Mouse (Mus musculus): ENCODE measurements around the gene Gda. TPM values are rescaled to one million over a fixed set of nuclear protein-coding genes. Genes with fewer than 3 reads are reported as not detected.
A peak's percentile ranks its signal among the peaks of the same experiment; 100 is the strongest.

Gda gene
- polyA plus RNA-seq, 1 experiment: 24.8 TPM

DNA sequence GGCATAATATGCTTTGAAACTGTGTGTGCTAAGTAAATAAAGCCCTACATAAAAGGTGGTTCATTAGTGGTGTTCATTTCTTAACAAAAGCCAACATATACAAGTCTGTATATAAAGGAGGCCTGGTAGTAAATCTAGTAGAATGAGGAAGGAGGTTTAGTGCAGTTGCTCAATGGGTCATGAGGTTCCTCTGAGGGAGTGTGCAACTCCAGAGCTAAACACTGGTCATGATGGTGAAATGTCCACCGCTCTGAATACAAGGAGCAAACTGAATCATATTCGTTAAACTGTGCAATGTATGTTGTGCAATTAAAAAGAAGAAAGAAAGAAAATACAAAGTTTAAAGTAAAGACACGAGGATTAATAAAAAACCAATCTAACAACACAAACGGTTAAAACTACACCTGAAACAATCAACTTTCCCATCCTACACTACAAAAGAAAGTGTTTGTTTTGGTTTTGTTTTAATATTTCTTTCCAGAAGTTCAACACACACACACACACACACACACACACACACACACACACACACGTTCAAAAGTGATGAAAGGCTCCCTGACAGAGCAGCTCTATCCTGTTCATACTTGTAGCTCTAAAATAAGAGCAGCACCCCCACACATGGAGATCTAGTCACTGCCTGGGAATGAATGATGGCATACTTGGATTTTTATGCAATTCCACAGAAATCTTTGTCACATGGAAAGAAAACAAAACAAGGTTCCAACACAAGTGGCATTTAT is 11.9 kb downstream of the Gda start:
- 22% methylated on average over 5 of the region's 5 CpGs for WGBS
- DNase-seq (ENCODE audit: low read depth, low spot score): peak; percentile 24

DNA sequence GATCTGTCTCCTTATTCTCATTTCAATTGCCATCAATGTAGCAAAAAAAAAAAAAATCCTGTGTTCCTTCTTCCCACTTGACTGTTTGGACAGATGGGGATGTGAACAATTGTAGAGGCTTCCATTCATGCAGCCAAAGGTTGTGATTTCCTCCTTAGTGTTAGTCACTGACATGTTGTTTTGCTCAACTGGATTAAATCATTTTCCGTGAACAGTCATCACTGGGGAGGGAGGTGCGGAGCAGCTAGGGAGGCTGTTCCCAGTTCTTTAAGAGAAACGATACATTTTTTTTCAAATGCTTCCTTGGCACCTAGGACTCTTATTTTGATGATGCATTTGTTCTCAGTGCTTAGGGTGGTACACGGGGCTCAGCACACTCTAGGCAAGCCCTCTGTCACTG is 15.8 kb downstream of the Gda start:
- WGBS: 80% methylated on average over 4 of the region's 4 CpGs
- no peak for DNase-seq (ENCODE audit: low read depth, low spot score)

DNA sequence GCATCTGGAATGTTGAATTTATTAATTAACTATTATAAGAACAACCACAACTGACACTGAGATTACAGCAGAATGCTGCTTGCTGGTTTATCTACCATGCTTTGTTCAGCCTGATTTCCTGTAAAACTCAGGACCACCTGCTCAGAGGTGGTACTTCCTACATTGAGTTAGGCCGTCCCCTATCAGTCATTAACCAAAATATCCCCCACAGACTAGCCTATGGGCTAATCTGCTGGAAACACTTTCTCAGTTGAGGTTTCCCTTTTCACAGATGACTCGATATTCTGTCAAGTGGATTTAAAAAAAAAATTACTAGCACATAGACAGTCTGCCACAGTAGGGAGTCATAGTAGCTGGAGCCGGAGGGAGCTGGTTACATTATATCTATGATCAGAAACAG is 31.5 kb downstream of the Gda start:
- DNase-seq (ENCODE audit: low read depth, low spot score): no peak
- 90% methylated on average over 3 of the region's 3 CpGs for WGBS

DNA sequence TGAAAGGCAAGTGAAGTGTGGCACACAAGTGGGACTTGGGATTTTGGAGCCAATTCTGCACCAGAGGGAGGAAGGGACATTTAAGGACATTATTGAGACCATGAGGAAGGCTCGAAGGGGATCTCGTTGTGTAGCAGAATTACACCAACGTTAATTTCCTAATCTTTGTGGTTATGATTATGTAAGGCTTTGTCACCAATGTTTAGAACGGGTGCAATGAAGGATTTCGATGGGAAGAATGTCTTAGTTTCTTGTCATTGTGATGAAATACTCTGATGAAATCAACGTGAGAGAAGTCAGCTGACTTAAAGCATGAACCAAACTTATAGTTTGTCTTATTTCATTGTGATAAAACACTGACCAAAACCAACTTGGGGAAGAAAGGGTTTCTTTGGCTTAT is 32.4 kb downstream of the Gda start:
- no peak for DNase-seq (ENCODE audit: low read depth, low spot score)
- WGBS: 76% methylated on average over 6 of the region's 6 CpGs

DNA sequence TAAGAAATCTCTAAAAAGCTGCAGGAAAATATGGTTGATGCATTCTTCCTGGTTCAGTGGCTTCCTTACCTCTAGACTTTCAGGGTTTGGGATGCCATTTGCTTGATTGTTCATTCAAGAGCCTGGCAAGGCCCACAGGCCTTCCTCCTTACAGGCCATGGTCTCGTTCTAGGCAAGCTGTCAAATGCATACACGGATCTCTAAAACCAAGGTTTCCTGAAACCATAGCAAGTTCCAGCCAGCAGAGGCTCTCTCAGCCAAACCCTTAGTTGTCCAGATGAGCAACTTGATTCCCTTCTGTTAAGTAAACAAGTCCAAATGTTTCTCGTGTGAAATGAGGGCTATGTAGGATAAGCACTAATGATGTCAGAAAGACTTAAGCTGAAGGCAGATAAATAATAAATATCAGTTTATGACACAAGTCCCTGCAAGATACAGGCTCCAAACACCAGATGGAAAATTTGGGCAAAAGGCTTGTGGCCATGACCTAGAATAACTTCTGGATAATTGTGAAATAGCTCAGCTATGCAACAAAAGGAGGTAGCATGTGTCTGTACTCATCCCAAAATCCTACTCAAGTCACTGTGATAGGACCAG is 34.0 kb downstream of the Gda start:
- no peak for DNase-seq (ENCODE audit: low read depth, low spot score)
- 42% methylated on average over 3 of the region's 3 CpGs for WGBS

DNA sequence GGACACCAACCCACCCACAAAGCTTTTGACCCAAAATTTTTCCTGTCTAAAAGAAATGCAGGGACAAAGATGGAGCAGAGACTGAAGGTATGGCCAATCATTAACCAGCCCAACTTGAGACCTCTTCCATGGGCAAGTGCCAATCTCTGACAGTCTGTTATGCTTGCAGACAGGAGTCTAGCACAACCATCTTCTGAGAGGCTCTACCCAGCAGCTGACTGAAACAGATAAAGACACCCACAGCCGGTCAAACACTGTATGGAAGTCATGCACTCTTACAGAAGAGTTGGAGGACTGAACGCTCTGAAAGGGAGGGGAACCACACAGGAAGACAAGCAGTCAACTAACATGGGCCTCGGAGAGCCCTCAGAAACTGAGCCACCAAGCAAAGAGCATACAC is 36.7 kb downstream of the Gda start:
- 88% methylated on average over 3 of the region's 3 CpGs for WGBS
- no peak for DNase-seq (ENCODE audit: low read depth, low spot score)

DNA sequence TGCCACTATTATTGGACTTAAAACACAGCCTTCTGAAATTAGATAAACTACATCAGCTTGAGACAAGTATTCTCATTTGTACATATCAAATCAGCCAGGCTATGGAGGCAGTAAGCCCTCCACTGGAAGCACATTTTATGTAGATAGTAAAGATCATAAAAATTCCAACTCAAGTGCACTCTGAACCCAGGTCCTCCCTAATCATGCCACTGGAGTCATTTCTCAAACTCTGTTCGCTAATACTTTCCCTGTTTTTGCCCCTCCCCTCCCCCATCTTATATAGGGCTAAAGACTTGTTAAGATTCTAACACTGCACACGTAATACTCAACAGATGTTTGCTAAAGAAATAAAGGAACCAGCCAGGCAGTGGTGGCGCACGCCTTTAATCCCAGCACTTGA is 39.9 kb downstream of the Gda start:
- WGBS: 45% methylated on average over 4 of the region's 4 CpGs
- DNase-seq (ENCODE audit: low read depth, low spot score): peak; percentile 11

DNA sequence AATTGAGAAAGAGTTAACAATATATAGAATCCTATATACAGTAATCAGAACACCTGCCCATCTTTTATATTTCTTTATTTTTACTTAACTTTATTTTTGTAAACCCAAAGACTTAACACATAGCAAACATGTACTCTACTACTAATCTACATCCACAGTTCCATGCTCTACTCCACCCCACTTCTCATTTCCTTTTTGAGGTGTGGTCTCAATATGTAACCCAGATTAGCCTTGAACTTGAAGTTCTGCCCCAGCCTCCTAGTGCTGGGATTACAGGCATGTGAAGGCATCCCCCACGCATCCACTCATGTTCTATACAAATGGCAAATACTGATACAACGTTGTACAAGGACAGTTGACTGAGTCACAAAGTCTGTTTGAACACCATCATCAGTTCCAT is 40.4 kb downstream of the Gda start:
- 74% methylated on average over 2 of the region's 2 CpGs for WGBS
- no peak for DNase-seq (ENCODE audit: low read depth, low spot score)

DNA sequence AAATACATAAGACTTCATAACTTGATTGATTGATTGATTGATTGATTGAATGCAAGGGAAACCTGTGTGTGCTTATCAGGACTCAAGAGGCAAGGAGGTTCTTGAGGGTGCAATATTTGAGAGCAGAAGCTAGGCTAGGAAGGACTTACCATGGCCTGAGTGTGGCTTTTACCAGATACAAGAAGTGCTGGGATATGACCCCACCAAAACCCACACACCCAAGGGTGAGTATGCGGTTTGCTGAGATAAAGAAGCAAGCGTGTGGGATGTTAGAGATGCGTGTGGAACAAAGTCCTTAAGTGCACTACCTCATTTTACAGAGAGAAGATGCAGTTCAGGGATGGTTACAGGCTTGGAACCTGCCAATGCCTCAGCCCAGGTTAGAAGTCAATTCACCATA is 41.0 kb downstream of the Gda start:
- 96% methylated on average over 3 of the region's 3 CpGs for WGBS

DNA sequence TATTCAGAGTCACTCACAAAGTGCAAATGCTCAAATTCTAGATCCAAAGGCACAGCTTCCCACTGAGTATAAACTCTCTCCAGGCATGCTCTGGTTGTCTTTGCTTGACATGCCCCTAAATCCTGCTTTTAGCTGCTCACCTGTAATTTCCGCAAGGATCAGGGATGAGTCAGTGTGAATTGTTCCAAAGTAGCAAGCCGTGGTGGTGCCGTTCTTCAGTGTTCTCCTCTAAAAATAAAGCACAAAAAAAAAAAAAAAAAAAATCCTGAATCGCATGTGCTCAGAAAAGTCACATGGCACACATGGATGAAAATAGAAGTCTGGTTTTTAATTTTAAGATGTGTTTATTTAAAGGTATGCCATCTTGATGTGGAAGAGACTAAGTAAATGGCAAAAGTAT is 47.9 kb downstream of the Gda start:
- DNase-seq (ENCODE audit: low read depth, low spot score): no peak
- 91% methylated on average over 4 of the region's 4 CpGs for WGBS

More for the DNA sequence above, 41.0 kb downstream of the Gda start:
- DNase-seq (ENCODE audit: low read depth, low spot score): no peak

DNA sequence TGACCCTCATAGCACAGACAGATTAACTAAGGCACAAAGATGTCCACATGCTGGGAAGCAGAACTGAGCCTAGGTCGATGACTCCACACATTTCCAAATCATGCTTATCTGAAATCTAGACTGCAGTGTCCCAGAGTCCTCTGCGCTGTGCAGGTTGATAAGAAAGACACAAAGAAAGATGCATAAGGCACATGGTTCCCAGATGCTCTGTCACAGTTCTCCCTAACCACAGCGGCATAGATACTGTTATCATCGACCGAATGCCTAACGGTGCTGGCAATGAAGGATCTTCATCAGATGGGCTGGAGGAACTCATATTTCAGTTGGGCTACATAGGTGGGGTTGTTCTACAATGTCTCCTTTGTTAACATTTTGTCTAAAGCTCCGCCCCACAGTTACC is 49.5 kb downstream of the Gda start:
- DNase-seq (ENCODE audit: low read depth, low spot score): no peak
- 92% methylated on average over 7 of the region's 7 CpGs for WGBS

DNA sequence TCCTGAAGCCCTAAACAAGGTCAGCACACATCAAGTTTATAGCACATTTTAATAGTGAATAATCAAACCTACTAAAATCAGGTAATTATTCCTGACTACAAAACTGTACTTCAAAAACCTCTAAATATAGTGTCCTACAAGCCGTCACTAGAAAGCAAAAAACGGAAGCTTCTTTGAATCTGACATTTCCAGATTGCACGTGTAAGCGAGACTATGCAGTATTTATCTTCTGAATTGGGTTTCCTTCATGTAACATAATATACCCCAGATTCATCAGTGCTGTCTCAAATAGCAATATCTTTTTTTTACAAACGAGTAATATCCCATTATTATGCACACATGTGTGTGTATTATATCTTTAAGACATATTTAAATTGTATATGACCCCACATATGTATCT is 54.8 kb downstream of the Gda start:
- no peak for DNase-seq (ENCODE audit: low read depth, low spot score)
- 88% methylated on average over 5 of the region's 5 CpGs for WGBS

DNA sequence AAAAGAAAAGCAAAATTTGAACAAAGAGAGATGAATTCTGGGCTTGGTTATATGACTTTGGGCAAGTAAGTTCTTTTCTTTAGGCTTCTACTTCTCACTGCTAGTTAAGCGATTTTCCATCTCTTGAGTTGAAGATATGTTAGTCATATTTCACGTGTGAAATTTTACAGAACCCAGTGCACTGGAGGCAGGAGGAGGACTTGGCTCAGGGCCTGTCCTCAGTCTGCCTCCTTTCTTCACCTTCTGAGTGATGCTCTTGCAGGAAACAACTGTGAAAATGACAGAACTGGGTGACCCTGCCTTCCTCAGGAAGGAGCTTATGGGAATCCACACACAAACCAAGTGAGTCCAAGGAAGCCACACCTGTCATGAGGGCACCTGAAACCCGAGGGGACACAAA is 57.9 kb downstream of the Gda start:
- WGBS: 68% methylated on average over 3 of the region's 3 CpGs
- no peak for DNase-seq (ENCODE audit: low read depth, low spot score)

DNA sequence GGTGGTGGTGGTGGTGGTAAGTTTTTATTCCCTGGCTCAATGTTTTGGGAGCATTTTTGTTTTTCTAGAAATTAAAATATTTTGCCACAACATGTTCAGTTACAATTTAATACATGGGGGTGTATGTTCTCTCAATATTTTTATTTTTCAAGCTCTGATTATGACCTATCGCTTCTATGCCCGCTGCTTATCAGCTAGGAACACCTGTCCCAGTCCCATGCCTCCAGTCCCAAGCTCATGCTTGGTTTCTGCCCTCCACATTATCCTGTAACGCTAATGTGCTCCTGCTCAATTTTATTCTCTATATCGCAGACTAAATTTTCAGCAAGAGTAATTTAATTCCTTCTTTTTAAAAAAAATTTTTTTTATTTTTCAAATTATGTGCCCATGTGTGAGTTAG is 64.1 kb downstream of the Gda start:
- no peak for DNase-seq (ENCODE audit: low read depth, low spot score)
- WGBS: 92% methylated on average over 4 of the region's 4 CpGs

DNA sequence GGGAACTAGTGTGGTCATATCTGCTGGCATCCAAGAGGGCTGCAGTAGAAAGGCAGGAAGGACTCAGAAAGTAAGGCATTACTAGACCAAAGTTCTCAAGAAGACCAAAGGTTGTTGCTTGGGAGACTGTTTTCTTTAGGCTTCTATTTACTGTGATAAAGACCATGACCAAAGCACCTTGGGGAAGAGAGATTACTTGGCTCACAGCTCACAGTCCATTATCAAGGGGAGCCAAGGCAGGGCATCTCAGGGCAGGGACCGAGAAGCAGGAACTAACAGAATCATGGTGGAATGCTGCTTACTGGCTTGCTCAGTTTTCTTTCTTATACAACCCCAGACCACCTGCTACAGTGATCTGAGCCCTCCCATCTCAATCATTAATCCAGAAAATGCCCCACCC is 65.9 kb downstream of the Gda start:
- 44% methylated on average over 1 of the region's 1 CpGs for WGBS
- DNase-seq (ENCODE audit: low read depth, low spot score): no peak

DNA sequence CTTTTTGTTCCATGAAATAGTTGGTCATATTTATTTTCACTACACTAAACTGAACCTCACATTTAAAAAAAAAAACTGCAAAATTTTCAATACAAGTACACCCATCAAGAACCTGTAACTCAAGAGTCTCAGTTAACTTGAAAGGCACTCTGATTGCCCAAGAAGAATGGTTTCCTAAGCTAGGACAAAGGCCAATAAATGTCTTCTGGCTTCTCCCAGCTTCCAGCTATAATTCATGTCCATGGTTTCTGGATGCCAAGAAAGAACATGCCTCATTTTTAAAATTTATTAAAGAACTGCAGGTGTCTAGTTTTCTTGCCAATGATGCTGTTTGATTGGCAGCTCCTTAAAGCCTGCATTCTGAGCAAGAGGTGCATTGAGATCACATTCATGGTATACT is 75.3 kb downstream of the Gda start:
- no peak for DNase-seq (ENCODE audit: low read depth, low spot score)

DNA sequence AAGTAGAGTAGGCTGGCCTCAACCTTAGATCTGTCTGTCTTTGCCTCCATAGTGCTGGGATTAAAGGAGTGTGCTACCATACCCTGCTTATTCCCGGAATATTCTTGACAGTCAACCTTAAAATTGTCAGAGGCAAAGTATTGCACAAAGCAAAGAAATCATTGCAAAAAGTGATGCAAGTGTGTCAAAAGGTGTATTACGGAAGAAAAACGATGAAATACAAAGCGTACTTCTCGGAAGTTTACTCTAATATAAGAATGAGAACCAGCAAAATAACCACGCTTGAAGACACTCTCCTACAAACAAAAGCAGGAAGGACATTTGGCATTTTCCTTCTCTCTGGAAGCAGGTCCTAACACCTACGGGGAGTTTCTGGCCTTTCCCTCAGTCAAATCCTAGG is 76.9 kb downstream of the Gda start:
- WGBS: 94% methylated on average over 7 of the region's 7 CpGs
- DNase-seq (ENCODE audit: low read depth, low spot score): no peak

DNA sequence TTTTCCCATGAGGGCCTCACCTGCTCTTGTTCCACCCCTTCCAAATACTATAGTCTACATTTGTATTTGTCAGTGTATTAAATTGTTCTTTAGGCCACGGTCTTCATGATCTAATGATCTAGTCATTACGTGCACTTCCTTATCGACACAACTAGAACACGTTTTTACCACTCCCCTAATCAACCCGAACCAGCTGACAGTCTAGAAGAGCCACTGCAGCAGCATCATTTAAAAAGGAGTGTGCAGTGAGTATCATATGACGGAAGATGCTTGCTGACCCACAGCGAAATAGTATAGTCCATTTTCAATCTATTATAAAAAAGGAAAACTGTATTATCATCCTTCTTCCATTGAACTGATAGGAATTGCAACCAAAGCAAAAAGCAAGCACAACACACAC is 82.3 kb downstream of the Gda start:
- no peak for DNase-seq (ENCODE audit: low read depth, low spot score)
- WGBS: 89% methylated on average over 7 of the region's 7 CpGs

DNA sequence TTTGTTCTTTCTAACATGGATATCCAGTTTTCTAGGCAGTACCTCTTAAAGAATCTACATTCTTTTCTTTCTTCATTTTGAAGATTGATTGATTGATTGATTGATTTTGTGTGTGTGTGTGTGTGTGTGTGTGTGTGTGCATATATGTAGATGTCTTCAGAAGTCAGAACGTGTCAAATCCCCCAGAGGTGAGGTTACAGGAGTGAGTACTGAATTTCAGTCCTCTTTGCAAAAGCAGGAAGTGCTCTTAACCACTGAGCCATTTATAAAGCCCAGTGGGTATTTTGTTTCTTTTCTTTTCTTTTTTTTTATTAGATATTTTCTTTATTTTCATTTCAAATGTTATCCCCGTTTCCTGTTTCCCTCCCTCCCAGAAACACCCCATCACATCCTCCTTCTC is 86.4 kb downstream of the Gda start:
- no peak for DNase-seq (ENCODE audit: low read depth, low spot score)
- WGBS: 52% methylated on average over 2 of the region's 2 CpGs

DNA sequence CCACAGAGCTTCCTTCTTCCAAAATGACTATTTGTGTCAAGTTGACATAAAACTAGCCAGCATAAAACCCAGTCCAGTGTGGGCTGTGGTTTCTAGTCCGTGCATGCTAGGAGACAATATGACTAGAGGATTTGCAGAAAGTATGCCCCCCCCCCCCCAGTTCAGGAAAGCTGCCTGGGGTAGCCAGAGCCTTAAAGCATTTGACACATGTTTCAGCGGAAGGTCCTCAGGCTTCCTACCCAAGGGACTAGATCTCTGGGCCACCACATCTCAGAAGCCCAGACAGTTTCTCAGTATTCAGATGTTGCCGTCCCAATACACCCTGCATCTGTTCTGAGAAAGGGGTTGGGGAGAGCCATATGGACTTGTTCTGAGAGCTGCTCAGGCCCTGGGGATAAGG is 89.0 kb downstream of the Gda start:
- no peak for DNase-seq (ENCODE audit: low read depth, low spot score)
- WGBS: 79% methylated on average over 3 of the region's 3 CpGs

DNA sequence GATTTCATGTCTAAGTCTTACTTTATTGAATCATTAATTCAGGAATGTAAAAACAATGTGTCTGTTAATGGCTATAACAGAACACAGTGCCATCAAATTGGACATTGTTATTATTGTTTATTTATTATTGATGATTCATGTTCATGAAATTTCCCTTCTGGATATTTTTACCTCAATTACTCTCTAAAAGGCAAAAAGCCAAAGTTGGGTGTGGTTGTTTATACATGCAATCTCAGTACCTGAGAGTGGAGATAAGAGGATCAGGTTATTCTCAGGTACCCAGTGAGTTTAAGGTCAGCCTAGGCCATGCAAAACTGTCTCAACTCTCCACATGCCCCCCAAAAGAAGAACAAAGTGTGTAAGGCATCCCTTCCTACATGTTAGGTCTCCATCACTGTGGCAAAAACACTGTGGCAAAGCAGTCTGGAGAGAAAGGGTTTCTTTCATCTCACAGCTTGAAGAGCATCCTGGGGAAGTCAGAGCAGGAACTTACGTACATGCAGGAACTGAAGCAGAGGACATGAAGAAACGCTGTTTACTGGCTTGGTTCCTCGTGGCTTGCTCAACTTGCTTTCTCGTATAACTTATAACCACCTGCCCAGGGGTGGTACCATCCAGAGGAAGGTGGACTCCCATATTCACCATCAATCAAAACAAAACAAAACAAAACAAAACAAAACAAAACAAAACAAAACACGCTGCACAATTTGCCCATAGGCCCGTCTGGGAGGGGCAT is 89.6 kb downstream of the Gda start:
- no peak for DNase-seq (ENCODE audit: low read depth, low spot score)
- WGBS: 54% methylated on average over 6 of the region's 6 CpGs
